Mouse (Mus musculus) urinary bladder, postnatal 25 days (tissue): ENCODE measurements around the gene Angptl6.

ENCODE experiments used
- DNase-seq: peaks from one replicate; pipeline ENCODE4 v3.0.0; 2022; ENCODE audit warnings: low spot score

Gene Angptl6

GRCm38 (mm10) chr9:20886563-20886962 lies 7.0 kb upstream of the Angptl6 start:
- DNase-seq: no peak

GRCm38 (mm10) chr9:20878710-20879065 lies 839 bp downstream of the Angptl6 start:
- no peak for DNase-seq

- peak; percentile 100 for DNase-seq
Measured at GRCm38 (mm10) chr9:20878041-20878709, 1.4 kb downstream of the Angptl6 start.

- no peak for DNase-seq
Measured at GRCm38 (mm10) chr9:20877118-20878040, 2.1 kb downstream of the Angptl6 start.

- no peak for DNase-seq
Measured at GRCm38 (mm10) chr9:20876318-20877117, 3.0 kb downstream of the Angptl6 start.

- DNase-seq: no peak
Measured at GRCm38 (mm10) chr9:20875021-20875790, 4.3 kb downstream of the Angptl6 start.

- no peak for DNase-seq
Measured at GRCm38 (mm10) chr9:20873521-20873920, 6.0 kb downstream of the Angptl6 start.

GRCm38 (mm10) chr9:20872991-20873390 lies 6.5 kb downstream of the Angptl6 start:
- no peak for DNase-seq

GRCm38 (mm10) chr9:20870211-20871173 lies 9.0 kb downstream of the Angptl6 start:
- DNase-seq: no peak

- no peak for DNase-seq
Measured at GRCm38 (mm10) chr9:20869246-20869645, 10.3 kb downstream of the Angptl6 start.

GRCm38 (mm10) chr9:20868448-20869001 lies 11.0 kb downstream of the Angptl6 start, which contains the start of gene A230050P20Rik:
Gene A230050P20Rik (plus strand): TSS chr9:20868642.
- peak; percentile 46 for DNase-seq

GRCm38 (mm10) chr9:20866879-20867278 lies 12.6 kb downstream of the Angptl6 start:
- no peak for DNase-seq

GRCm38 (mm10) chr9:20862225-20862624 lies 17.3 kb downstream of the Angptl6 start:
- no peak for DNase-seq

GRCm38 (mm10) chr9:20861821-20862220 lies 17.7 kb downstream of the Angptl6 start:
- DNase-seq: no peak

GRCm38 (mm10) chr9:20859926-20860325 lies 19.6 kb downstream of the Angptl6 start:
- no peak for DNase-seq

- DNase-seq: peak; percentile 52
Measured at GRCm38 (mm10) chr9:20857131-20857530, 22.4 kb downstream of the Angptl6 start.

- DNase-seq: no peak
Measured at GRCm38 (mm10) chr9:20850179-20850578, 29.3 kb downstream of the Angptl6 start.

GRCm38 (mm10) chr9:20842670-20843069 lies 36.9 kb downstream of the Angptl6 start:
- DNase-seq: no peak

- DNase-seq: no peak
Measured at GRCm38 (mm10) chr9:20842211-20842610, 37.3 kb downstream of the Angptl6 start.

- no peak for DNase-seq
Measured at GRCm38 (mm10) chr9:20838931-20839330, 40.6 kb downstream of the Angptl6 start.
